Mouse (Mus musculus) A20 (cell line): ENCODE measurements around the gene Atat1.

Experiments
- DNase-seq: peaks from one replicate; pipeline ENCODE4 v3.0.0-alpha.2; 2011; ENCODE audit warnings: low read depth, low spot score

Atat1 gene

GRCm38 (mm10) chr17:35917463-35918251 is 7.8 kb upstream of the Atat1 start:
- peak; percentile 74 for DNase-seq

DNA sequence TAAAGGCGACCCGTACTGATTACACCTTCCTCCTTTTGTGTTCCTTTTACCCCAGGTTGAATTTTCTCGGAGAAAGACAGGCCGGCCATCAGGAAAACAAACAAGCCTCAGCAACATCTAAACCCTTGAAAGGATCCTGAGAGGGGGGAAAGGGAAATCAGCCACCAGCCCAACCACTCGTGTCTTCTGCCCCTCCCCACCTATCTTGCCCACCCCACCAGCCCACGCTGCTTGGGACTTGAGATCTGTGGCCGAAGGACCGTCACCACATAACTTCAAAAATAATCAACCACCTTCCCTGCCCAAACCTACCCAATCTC is 7.2 kb upstream of the Atat1 start:
- no peak for DNase-seq

- peak; percentile 100 for DNase-seq
These were observed 6.6 kb upstream of the Atat1 start, which contains the start of the genes Mrps18b and Ppp1r10 for GRCm38 (mm10) chr17:35916297-35917142. Gene Mrps18b (minus strand): TSS chr17:35916389. Gene Ppp1r10 (plus strand): TSS chr17:35916434.

DNA sequence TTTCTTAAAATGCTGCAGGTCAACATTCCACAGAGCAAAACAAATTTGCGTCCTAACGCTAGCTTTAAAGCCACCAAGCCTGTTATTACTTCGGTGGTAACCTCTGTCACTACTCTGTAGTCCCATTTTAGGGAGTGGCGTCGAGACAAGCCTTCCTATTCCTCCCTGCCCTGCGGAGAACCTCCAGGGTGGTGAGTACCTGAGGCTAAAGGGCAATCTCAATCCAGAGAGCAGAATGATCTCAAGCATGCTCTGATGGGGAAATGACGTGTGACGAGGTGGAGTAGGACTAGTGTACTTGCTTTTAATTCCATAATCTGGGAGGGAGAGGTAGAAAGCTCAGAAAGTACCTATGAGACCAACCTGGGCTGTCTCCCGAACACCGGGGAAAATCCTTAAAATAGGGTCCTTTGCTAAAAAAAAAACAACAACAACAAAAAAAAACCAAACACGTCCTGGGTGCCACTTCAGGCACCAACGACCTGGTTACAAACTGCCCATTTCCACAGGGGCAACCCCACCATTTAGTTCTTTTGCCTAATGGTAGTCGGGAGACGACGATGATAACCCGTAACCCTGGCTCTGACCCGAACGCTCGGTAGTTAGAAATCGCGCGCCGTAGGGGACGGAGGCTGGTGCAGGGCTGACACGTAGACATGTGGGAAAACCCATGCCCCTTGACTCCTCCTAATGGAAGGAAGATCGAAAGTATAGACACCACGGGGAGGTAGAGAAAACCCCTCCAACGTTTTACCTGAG is 5.8 kb upstream of the Atat1 start:
- DNase-seq: peak; percentile 59

- peak; percentile 51 for DNase-seq
These were observed 5.1 kb upstream of the Atat1 start for GRCm38 (mm10) chr17:35914975-35915374.

- peak; percentile 53 for DNase-seq
These were observed 523 bp downstream of the Atat1 start for GRCm38 (mm10) chr17:35909186-35909918.

- peak; percentile 45 for DNase-seq
These were observed 2.3 kb downstream of the Atat1 start for GRCm38 (mm10) chr17:35907609-35908008.

DNA sequence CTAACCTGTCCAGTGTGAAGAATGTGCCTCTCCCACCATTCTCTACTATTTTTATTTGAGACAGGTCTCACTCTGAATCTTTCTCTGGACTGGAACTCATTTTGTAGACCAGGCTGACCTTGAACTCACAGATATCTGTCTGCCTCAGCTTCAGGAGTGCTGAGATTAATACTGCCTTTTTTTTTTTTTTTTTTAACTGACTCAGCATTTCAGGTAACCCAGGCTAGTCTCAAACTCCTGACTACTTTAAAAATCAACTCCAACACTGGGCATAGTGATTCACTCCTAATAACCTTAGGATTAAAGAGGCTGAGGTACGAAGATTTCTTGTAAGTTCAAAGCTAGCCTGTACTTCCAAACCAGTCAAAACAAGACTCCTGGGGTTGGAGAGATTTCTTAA is 4.3 kb downstream of the Atat1 start:
- no peak for DNase-seq

DNA sequence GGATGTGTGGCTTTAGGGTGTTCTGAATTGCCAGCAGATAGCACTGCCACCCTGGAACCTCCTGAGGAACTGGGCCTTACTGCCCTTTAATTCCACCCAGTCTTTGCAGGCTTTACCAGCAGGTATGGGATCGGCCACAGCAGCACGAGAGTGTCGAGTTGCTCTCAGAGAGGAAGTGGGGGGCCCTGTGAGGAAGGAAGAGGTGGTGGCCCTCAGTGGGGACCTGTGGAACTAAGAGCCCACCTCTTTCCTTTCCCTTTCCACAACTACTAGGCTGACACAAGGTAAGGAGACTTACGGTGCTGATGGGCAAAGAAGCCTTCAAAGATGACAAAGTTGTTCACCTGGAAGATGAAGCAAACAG is 5.9 kb downstream of the Atat1 start:
- no peak for DNase-seq

- DNase-seq: no peak
These were observed 6.4 kb downstream of the Atat1 start for GRCm38 (mm10) chr17:35903343-35903991.

- no peak for DNase-seq
These were observed 9.2 kb downstream of the Atat1 start for GRCm38 (mm10) chr17:35900636-35901035.

DNA sequence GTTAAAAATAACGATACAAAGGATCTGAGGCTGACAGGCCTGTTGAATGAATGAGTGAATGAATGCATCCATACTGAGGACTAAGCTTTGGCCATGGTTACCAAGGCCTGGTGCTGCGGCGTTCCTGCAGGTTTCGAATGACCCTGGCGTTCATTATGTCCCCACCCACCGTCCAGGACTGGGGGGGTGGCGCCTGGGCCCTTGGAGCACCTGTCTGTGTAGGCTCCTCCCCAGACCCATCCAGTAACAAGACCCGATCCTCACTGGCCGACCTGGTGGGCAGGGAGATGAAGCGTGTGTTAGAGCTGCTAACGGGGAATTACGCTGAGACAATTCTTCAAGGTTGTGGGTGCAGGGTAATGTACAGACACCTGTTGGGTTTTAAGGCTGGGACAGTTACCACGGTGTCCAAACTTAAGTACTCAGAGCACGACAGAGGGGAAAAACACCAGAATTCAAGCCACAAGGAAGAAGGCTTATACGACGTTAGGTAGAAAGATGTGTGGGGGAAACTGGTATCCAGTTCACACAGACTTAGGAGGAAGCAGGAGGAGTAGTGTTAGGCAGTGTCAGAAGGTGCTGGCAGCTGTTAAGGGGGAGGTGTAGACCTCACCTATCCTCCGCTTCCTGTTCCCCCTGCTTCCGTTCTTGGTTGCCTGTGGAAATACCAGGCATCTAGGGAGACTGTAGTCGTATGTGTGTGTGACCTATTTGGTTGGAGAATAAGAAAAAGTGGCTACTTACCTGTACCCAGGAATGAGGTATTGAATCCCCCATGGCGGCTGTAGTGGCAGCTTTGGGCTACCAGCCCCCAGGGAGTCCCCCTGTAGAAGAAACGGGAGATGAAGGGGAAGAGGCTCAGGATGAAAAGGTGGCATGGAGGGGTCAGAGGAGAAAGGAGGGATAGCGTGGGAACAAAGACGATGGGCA is 12.0 kb downstream of the Atat1 start:
- DNase-seq: peak; percentile 88

- DNase-seq: peak; percentile 97
These were observed 12.9 kb downstream of the Atat1 start, which contains the start of gene 2310061I04Rik for GRCm38 (mm10) chr17:35896781-35897643. Gene 2310061I04Rik (minus strand): TSS chr17:35897431.

GRCm38 (mm10) chr17:35887725-35888124 is 22.1 kb downstream of the Atat1 start:
- DNase-seq: no peak

GRCm38 (mm10) chr17:35883777-35884176 is 26.1 kb downstream of the Atat1 start:
- no peak for DNase-seq

GRCm38 (mm10) chr17:35882924-35883323 is 27.0 kb downstream of the Atat1 start:
- no peak for DNase-seq

DNA sequence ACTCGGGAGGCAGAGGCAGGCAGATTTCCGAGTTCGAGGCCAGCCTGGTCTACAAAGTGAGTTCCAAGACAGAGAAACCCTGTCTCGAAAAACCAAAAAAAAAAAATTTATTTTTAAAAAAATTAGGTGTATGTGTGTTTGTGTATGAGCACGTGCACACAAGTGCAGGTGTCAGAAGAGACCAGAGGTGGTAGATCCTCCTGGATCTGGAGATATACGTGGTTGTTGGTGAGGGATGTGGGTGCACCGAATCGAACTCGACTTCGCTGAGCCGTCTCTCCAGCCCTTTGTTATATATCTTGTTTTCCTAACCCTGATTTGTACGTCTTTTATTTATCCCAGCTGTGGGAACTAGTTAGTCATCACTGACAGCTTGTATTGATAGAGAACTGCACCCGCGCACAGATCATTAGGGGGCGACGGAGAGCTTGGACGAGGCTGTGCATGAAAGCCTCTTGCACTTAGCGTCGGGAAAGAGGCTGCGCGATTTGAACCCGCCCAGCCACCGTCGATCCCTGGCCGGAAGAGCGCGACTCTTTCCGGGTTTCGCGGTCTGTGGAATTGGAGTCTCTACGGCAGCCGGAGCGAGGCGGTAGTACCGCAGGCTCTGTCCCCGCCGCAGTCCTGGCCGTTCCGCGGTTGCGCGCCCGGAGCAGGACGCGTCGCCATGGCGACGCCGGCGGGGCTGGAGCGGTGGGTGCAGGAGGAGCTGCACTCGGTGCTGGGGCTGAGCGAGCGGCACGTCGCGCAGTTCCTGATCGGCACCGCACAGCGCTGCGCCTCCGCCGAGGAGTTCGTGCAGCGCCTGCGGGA is 30.4 kb downstream of the Atat1 start, which contains the start of gene Dhx16:
TSS of gene Dhx16 (plus strand) at position 575 of the 813 bp plus-strand sequence.
- DNase-seq: peak; percentile 97

DNA sequence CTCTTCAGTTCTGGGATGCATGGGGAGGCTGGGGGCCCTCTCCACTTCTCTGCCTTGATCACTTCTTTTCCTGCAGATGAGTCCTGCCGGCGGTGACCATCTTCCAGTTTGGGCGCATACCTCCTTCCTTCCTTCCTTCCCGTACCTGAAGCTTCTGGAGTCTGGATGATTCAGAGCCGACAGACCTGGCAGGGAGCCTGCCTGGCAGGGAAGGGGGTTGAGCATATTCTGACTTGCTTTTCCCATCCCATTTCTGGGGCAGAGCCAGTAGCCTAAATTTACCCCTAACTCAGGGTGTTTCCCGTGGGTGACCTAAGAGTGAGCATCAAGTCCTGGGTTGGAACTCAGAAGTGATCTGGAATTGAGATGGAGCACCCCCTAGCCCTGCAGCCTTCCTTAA is 35.2 kb downstream of the Atat1 start:
- no peak for DNase-seq
